Mouse (Mus musculus) olfactory bulb, adult 2 months (tissue): ENCODE data around the gene Amigo3.

Source experiments
- CTCF ChIP-seq: fragments of 200-500 bp; IDR thresholded peaks from 2 replicates; pipeline ENCODE4 v1.5.1; 2012; ENCODE audit warnings: low read depth, mild to moderate bottlenecking, low read length, moderate library complexity; ENCODE audit not compliant: insufficient read depth
- POLR2A ChIP-seq: fragments of 200-500 bp; IDR thresholded peaks from 2 replicates; pipeline ENCODE4 v1.6.1; 2012; ENCODE audit warnings: mild to moderate bottlenecking, low read depth, low read length, moderate library complexity; ENCODE audit not compliant: insufficient read depth

- TF ChIP-seq POLR2A (no peak), CTCF (peak; percentile 60; the same call in 1 of the 2 replicates)
Measured at GRCm38 (mm10) chr9:108065491-108066011, 12.6 kb downstream of the Amigo3 start.
